Mouse (Mus musculus) thymus, adult 18-20 months (tissue): ENCODE measurements around the gene Vmn1r198.
"Not testable (repeated sequence)": the region's sequence is repeated elsewhere in the genome, so short reads cannot be mapped to it uniquely, and the experiment has no call there.

Source experiments
- DNase-seq, 2 experiments: peaks; one replicate each; pipeline ENCODE4 v3.0.0; 2022; ENCODE audit warnings: mixed read lengths in 2 of 2

Gene Vmn1r198

GRCm38 (mm10) chr13:22350064-22350463, at the start of gene Vmn1r198:
Gene Vmn1r198, plus strand, starts transcription at chr13:22350364.
- no peak for DNase-seq

GRCm38 (mm10) chr13:22308075-22308474, 42.1 kb upstream of the Vmn1r198 start:
- not testable (repeated sequence) for DNase-seq

- DNase-seq = no peak
Observed at GRCm38 (mm10) chr13:22315361-22315760, 34.8 kb upstream of the Vmn1r198 start.

GRCm38 (mm10) chr13:22317366-22317765, 32.8 kb upstream of the Vmn1r198 start:
- DNase-seq = no peak

- no peak for DNase-seq
Observed at GRCm38 (mm10) chr13:22320091-22320490, 30.1 kb upstream of the Vmn1r198 start.

- no peak for DNase-seq
Observed at GRCm38 (mm10) chr13:22324289-22324688, 25.9 kb upstream of the Vmn1r198 start, which contains the start of gene Vmn1r197. Gene Vmn1r197, plus strand, starts transcription at chr13:22324589.

- DNase-seq = no peak
Observed at GRCm38 (mm10) chr13:22333269-22333668, 16.9 kb upstream of the Vmn1r198 start.

- DNase-seq = no peak
Observed at GRCm38 (mm10) chr13:22335565-22335964, 14.6 kb upstream of the Vmn1r198 start.

GRCm38 (mm10) chr13:22350813-22351212, 649 bp downstream of the Vmn1r198 start:
- no peak for DNase-seq

GRCm38 (mm10) chr13:22379518-22379917, 29.4 kb downstream of the Vmn1r198 start, which contains the start of gene Vmn1r199:
Gene Vmn1r199, plus strand, starts transcription at chr13:22379818.
- no peak for DNase-seq

- DNase-seq = not testable (repeated sequence)
Observed at GRCm38 (mm10) chr13:22381128-22381527, 31.0 kb downstream of the Vmn1r198 start.

GRCm38 (mm10) chr13:22383401-22383800, 33.2 kb downstream of the Vmn1r198 start:
- no peak for DNase-seq

GRCm38 (mm10) chr13:22387050-22387449, 36.9 kb downstream of the Vmn1r198 start:
- DNase-seq = no peak

GRCm38 (mm10) chr13:22390073-22390472, 39.9 kb downstream of the Vmn1r198 start, which contains the start of gene Vmn1r200:
Gene Vmn1r200, plus strand, starts transcription at chr13:22390373.
- DNase-seq = no peak

GRCm38 (mm10) chr13:22402978-22403377, 52.8 kb downstream of the Vmn1r198 start:
- no peak for DNase-seq
